Mouse (Mus musculus) thymus, adult 2 months (tissue): ENCODE results near the gene D630039A03Rik.

Experiments used
- CTCF ChIP-seq: fragments of 200-500 bp; IDR thresholded peaks from 2 replicates; pipeline ENCODE4 v1.5.1; 2012; ENCODE audit warnings: mild to moderate bottlenecking, control low read depth, low read length, moderate library complexity, borderline replicate concordance; ENCODE audit not compliant: control insufficient read depth, poor library complexity, insufficient read depth; ENCODE audit errors: extremely low read depth
- POLR2A ChIP-seq: fragments of 200-500 bp; IDR thresholded peaks from 2 replicates; pipeline ENCODE4 v1.6.1; 2012; ENCODE audit warnings: mild to moderate bottlenecking, low read length, control low read depth, moderate library complexity; ENCODE audit not compliant: control insufficient read depth, poor library complexity, insufficient read depth; ENCODE audit errors: extremely low read depth

DNA sequence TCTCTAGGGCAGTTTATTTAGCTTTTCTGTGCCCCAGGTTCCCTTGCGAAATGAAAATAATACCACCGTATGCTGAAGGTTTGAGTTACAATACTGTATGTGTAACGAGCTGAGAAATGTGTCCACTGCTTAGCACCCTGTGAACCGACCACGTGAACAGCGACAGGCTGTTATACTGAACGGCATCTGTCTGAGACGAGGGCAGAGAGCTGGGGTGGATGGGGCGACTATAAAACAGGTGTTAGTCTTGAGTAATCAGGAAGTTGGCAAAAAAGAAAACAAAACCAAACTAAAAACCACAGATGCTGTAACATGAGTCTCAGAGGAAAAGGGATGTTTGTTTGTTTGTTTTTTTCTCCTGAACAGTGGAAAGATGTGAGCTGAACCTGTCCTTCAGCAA is 42.0 kb upstream of the D630039A03Rik start:
- TF ChIP-seq POLR2A (0 out of 2 replicates have a peak, but pooled peaks have one; percentile 32), CTCF (no peak)
